Mouse (Mus musculus): ENCODE data around the gene Ppp1r15b.

Gene Ppp1r15b

DNA sequence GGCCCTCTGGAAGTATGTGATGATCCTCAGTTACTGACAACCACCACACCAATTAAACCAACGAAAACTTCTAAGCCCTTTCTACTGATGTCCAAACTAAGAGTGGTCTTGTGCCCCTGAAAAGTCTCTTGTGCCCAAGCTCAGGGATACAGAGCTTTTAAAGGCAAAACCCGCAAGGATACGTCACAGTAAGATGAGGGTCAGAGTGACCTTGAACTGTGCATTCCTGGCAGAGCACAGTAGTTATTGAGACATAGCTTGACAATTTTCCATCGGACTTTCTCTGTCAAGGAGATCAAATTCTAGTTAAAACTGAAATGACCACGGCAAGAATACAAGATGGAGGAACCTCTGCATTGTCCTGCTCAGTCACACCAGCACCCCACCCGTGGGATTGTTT, 9.7 kb upstream of the Ppp1r15b start:
- DNase-seq (ENCODE audit: low spot score), result no peak

DNA sequence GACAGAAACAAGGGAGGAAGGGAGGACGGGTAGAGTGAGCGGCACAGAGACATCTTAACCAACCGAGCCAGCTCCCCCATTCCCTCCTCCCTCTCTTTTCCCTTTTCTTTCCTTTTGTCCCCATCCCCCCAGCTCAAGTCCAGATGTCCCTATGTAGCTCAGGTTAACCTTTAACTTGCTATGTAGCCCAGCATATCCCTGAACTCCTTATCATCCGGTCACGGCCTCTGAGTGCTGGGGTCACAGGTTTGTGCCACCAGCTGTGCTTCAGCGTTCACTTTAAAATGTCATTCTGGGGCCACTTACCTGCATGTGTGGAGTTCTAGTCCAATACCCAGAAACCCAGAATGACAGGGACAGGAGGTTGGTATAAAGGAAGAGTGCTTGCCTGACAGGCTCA, 6.8 kb upstream of the Ppp1r15b start:
- no peak for DNase-seq (ENCODE audit: low spot score)

DNA sequence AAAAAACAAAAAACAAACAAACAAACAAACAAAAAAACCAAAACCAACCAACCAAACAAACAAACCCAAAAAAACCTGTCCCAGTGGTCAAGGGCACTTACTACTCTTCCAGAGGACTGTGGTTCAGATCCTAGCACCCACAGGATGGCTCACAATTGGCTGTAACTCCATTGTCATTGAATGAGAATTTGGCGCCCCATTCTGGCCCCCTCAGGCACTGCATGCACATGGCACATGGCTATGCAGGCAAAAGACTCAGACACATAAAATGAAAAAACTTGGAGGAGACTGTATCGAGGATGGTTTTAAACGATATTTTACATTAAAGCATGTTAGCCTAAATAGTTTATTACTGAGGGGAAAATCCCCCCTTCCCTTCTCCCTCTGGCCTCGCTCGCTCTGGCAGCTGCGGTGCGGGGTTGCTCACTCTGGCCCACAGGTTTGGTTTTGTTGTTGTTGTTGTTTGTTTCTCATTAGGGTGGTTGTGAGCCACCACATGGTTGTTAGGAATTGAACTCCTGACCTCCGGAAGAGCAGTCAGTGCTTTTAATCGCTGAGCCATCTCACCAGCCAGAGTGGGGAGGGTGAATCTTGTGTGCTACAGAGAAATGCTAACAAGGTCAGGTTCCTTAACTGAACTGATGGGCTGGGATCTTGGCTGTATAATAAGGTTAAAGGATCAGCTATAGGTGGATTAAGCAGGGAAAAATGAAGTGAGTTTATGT, 5.1 kb upstream of the Ppp1r15b start:
- no peak for DNase-seq (ENCODE audit: low spot score)

DNA sequence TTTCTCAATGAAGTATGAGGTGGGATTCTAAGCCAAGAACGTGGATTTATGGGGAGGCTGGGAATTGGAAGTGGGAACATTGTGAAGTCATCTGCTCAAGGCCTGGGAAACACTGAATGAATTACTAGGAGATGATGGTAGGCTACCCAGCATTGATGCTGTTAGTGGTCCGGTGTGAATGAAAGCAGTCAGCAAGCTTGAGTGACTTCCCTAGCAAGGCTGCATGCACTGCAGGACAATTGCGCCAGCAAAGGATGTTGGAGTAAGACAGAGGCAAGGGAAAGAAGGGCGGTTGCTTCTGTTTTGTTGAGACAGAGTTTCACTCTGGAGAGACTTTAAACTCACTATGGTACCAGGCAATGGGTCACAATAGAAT, 4.6 kb upstream of the Ppp1r15b start:
- no peak for DNase-seq (ENCODE audit: low spot score)

DNA sequence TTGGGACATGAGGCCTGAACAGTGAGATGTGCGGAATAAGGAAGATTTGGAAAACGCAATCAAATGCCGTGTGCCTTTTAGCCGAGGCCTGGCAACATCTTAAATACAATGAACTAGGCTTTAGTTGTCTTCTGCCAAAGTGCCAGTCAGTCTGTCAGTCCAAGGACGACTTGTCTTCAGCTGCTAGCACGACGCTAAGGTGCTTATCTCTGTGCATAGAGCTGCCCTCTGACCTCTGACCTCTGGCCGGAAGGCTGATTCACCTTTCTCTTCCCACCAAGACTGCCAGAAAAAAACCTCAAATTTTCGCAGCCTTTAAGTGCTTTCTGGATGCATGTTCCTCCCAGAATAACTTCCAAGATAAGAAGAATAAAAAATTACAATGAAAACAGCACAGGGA, 3.6 kb upstream of the Ppp1r15b start:
- DNase-seq (ENCODE audit: low spot score), result no peak

DNA sequence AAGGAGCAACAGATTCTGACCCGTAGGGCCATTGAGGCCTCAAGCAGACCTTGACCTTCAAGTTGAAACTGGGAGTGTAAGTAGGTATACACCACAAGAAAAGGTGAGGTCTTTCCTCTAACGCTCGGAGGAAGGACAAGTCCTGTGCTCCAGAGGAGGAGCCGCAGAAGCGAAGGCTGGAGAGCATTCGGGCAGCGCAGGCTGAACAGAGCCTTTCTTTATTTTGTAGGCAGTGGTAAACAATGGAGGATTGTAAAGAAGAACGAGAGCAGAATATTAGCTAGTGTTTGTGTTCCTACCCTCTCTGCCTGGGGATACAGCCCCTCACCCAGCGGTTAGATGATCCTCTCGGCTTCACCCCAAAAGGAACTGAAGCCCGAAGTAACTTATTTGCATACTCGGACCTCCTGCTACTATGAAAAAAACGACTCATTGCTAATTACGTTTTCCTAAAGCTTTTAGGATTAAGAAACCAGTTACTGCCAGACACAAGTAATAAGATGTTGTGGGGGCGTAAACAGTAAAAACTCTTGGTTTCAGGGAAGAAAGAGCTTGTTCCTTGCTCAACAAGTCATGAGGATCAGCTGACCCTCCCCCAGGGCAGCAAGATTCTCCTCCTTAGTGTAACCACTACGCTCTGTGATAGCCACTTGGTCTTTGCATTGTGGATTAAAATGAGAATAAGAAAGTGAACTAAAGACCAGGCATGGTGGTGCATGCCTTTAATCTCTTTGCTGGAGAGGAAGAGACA, 1.3 kb upstream of the Ppp1r15b start:
- DNase-seq (ENCODE audit: low spot score), result peak; percentile 49

DNA sequence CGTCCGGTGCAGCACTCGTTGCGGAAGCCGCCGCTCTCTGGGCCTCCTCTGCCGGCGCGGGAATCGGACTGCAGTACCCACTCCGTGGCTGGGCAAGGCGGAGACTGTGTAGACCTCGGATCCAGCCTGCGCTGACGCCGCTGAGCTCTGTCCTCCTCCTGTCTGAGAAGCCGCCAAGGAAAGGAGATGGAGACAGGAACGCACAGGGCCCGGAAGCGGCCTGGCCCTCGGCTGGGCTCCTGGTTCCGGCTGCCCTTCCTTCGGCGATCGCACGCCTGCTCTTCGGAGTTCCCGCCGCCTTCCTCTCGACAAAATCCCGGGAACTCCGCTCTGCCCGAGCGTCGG, 590 bp downstream of the Ppp1r15b start:
- DNase-seq (ENCODE audit: low spot score), result no peak

DNA sequence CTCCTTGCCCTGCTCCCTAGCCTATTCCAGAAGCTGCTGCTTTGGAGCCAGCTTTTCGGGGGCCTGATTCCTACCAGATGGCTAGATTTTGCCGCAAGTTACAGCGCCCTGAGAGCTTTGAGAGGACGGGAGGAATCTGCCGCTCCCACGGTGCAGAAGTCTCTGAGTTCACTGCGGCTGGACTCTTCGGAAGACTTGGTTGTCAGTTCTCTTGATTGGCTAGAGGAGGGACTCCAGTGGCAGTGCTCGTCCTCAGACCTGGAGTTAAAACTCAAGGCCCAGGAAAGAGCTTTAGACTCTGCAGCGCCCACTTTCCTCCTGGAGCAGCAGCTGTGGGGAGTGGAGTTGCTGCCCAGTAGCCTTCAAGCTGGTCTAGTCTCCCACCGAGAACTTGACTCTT, 993 bp downstream of the Ppp1r15b start:
- DNase-seq (ENCODE audit: low spot score), result no peak

DNA sequence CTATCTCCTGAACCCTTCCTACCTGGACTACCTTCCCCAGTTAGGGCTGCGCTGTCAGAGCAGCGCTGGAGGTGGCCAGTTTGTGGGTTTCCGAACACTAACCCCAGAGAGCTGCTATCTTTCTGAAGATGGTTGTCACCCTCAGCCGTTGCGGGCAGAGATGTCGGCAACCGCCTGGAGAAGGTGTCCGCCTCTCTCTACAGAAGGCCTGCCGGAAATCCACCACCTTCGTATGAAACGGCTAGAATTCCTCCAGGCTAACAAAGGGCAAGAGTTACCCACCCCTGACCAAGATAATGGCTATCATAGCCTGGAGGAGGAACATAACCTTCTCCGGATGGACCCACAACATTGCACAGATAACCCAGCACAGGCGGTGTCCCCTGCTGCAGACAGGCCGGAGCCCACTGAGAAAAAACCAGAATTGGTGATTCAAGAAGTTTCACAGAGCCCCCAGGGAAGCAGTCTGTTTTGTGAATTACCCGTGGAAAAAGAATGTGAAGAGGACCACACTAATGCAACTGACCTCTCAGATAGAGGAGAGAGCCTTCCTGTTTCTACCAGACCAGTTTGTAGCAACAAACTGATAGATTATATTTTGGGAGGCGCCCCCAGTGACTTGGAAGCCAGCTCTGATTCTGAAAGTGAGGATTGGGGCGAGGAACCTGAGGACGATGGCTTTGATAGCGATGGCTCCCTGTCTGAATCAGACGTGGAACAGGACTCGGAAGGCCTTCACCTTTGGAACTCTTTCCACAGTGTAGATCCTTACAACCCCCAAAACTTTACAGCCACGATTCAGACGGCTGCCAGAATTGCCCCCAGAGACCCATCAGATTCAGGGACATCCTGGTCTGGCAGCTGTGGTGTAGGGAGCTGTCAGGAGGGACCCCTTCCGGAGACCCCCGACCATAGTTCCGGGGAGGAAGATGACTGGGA, 1.7 kb downstream of the Ppp1r15b start:
- no peak for DNase-seq (ENCODE audit: low spot score)

DNA sequence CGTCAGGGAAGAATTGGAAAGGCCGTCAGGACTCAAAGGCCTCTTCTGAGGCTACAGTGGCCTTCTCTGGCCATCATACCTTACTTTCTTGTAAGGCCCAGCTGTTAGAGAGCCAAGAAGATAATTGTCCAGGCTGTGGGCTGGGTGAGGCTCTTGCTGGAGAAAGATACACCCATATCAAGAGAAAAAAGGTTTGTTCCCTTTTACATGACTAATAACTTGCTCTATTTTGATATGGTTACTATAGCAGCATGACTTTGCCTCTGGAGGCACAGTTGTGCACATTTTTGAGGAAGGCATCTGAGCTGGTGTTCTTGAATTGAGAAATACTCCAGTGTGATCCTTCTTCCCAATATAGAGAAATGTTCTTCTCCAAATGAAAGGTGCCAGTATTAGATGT, 2.5 kb downstream of the Ppp1r15b start:
- no peak for DNase-seq (ENCODE audit: low spot score)

DNA sequence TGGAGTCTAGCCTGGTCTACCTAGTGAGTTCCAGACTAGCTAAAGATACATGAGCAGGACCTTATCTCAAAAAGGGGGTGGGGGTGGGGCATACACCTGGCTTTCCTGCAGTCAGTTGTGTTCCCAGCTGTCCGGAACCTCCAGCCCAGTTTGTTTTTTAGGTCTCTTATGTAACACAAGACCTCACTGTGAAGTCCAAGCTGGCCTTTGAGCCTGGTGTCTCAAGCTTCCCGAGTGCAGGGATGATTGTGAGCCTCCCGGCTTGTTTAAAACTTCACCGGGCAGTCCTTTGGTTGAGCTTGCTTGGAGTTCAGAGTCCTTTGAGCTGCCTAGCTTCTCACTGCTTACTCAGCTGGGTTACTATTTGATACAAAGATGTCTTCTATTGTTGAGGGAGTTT, 3.1 kb downstream of the Ppp1r15b start:
- DNase-seq (ENCODE audit: low spot score), result no peak

DNA sequence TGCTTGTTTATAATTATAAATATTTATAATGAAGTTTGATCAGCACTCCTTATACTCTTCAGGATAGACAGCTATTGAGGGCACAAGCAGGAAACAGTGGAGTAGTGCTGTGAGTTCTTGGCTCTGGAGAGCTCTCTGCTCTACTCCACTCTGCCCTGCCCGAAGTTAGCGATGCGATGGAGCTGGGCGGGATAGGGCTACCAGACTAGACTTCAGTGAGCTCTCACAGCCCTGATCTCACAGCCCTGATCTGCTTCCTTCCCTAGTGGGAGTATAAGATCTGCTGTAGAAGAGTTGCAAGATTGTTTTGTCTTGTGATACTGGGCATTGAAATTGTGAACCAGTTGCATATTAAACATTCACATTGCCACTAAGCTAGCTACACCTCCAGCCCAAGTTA, 3.9 kb downstream of the Ppp1r15b start:
- no peak for DNase-seq (ENCODE audit: low spot score)

DNA sequence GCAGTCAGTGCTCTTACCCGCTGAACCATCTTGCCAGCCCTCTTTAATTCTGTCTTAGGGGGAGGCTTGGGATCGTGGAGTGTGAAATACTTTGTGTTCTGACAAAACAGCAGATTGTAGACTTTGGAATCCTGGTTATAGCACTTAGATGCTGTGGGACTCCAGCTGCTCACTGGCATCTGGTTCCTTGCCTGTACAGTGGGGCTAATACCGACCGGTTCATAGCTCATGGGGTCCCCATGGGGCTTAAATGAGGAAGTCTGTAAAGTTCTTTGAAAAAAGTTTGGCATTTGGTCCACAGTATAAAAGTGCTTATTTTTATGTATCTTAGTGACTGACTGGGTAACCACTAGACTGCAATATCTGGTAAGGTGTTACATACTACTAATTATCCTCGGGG, 4.9 kb downstream of the Ppp1r15b start:
- no peak for DNase-seq (ENCODE audit: low spot score)

DNA sequence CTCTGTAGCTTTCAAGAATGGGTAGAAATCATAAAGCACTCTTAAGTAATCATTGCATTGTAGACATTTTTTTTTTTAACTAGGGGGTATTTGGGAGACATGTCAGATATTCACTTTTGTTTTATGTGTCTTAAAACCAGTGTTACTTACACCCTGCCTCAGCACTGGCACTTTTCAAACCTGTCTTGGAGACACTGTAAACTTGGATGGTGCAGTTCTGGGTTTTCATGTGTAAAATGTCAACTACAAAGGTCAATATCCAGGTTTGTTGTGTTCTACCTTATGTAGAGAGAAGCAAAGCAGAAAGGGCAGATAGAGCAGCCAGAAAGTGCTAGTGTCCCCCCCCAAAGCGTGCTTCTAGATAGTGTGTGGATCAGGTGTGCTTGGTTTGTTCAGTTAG, 7.5 kb downstream of the Ppp1r15b start:
- DNase-seq (ENCODE audit: low spot score), result no peak

DNA sequence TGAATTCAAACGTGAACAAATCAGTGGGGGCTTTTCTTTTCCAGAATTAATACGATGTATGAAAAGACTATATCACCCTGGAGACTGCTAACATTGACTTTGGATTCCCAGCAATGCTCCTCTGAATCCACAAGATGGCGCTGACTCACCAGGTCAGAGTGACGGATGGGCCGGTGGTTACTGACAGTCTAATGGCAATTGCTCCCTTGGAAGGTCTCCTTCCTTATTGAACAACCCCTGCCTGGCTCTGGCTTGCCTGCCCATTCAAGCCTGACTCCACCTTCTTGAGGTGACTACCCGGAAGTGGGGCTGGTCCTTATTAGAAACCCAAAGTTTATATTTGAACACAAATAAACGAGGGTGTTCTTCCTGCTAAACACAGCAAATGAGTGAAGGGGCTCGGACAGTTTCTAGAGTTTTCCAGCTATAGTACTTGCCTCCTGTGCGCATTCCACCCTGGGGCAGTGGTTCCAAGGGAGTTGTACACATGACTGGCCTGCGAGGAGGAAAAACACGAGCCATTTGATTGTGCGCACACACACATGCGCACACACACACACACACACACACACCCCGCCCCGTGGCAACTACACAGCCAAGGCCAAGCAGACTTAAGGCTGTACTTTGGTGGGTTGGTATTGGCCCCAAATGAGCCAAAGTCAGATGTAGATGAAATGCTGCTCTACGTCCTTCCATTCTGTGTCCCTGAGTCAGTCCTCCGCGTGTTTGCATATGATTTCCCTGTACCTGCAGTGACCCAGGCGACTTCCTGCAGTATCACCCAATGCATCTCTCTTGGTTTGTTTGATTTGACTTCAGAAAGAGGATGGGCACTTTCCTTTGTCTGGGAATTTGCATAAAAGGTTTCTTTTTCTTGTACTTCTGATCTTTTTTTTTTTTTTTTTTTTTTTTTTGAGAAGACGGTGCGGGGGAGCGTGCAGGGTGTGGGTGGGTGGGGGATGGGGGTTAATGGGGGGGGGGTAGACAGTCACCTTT, 15.4 kb downstream of the Ppp1r15b start:
- DNase-seq (ENCODE audit: low spot score), result no peak

DNA sequence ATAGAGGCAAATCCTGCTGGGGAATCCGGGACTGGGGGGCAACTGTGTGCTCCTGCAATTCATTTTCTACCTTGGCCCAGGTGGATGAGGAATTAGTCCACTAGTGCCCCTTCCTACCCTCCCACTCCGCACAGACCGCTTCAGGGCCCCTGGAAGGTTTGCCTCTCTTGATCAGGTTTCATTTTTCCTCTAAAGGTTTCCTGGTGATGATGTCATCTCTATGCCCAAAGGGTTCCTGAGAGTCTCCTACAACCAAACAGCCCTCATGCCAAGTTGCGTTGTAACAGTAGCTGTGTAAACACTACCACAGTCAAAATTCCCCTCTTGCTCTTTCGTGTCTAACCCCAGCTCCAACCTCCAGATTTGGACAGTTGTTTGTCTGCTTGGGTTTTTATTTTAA, 16.4 kb downstream of the Ppp1r15b start:
- no peak for DNase-seq (ENCODE audit: low spot score)

DNA sequence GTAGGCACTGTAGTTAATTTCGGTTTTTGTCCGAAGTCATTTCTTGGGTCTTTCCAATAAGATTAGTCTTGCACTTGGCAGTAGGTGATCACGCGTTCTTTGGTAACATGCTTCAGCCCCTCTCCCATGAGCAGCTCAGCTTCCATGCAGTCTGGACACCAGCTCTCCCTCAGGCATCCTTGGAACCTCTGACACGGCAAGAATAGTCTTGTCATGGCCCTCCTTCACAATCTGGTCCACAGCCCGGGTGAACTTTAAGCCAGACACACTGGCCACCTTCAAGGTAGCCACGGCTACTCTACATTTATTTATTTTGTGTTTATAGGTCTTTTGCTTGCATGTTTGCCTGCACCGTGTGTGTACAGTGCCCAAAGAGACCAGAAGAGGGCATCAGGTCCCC, 17.2 kb downstream of the Ppp1r15b start:
- peak; percentile 32 for DNase-seq (ENCODE audit: low spot score)

DNA sequence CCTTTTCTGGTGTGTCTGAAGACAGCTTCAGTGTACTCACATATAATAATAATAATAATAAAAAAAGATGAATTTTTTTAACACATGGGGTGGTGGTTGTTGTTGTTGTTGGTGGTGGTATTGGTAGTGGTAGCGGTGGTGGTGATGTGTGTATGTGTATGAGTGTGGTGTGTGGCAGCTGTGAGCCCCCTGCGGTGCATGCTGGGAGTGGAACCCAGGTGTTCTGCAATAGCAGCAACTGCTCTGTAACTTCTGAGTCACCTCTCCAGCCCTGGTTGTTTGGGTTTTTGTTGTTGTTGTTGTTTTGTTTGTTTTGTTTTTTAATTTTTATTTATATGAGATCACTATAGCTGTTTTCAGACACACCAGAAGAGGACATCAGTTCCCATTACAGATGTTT, 19.6 kb downstream of the Ppp1r15b start:
- no peak for DNase-seq (ENCODE audit: low spot score)

DNA sequence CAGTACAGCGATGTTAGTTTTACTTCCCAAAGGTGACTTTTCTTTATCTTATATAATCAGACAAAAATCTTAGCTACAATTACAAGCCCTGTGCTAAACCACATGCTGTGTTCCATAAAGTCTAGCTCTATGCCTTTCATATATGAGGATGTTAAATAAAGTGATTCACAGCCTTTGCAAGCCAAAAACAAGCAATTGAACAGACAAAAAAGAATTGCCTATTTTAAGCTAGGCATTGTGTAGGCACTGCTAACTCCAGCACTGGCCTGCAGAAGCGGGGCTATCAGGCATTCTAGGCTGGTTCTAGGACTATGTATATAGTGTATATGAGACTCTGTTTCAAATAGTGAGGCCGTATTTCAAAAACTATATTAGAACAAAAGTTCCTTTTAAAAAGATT, 21.3 kb downstream of the Ppp1r15b start:
- DNase-seq (ENCODE audit: low spot score), result no peak

DNA sequence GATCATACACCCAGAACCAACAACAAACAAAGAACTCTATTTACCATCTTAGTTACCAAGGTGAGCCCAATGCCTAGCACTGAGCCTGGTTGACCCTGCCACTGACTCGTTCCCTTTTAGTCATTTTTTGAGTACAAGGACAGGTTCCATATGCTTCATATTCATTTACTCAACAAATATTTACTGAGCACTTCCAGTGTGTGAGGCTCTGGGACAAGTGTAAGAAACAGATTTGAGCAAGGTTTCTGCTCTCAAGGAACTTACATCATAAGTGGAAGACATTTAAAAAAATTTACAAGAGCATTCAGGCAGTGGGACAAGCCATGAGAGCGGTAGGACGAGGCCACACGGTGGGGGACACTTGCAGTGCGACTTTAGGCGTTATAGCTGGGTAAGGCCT, 24.3 kb downstream of the Ppp1r15b start:
- no peak for DNase-seq (ENCODE audit: low spot score)

DNA sequence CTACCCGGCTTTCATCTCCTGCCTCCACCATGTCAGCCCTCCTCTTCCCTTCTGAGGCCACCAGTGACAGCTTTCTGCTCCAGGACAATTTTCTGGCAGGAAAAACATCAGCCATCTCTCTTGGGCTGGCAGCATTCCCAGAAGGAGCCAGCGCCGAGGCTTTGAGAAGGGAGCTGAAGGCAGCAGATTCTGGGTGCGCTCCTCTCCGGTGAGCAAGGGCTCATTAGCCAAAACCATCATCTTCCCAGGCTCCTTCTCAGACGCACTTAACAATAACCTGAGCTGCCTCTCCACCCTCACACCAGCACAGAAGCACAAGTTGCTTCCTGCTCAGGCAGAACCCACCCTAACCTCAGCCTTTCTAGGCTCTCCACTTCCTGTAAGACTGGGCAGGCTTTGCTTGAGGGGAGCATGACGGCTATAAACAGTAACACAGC, 28.2 kb downstream of the Ppp1r15b start:
- no peak for DNase-seq (ENCODE audit: low spot score)

DNA sequence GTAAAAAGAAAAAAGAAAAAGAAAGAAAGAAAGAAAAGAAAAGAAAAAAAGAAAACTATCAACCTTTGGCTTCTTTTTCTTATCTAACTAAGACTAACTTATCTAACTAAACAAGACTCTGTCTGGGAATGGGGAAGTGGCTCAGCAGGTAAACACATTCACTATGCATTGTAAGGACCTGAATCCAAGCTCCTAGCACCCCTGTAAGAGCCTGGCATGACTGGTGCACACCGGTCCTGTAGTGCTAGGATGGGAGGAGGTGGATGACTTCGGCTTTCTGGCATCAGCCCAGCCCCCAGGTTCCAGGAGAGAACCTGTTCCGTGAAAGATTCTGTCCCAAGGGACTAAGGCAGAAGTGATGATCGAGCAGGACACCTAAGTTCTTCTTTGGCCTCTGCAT, 30.6 kb downstream of the Ppp1r15b start:
- no peak for DNase-seq (ENCODE audit: low spot score)
